Mouse (Mus musculus) embryonic facial prominence, embryonic 13.5 days (tissue): ENCODE data around the gene Ngfr. TPM values are rescaled to one million over a fixed set of nuclear protein-coding genes. Genes with fewer than 3 reads are reported as not detected.

Source experiments
- polyA plus RNA-seq: library from polyadenylated mRNA; unstranded; fragments of >200 nt; fragmentation: Nextera tagmentation; extraction: Ambion mirVana; gene quantifications from 2 replicates; pipeline ENCODE4 v1.2.1, GENCODE M21; 2015

Ngfr gene
- polyA plus RNA-seq, 1 experiment from 2014 or later: 25.4 TPM

Other genes starting within 250 kb of the Ngfr start
- 120 and 133 TPM in 2 replicates for gene Slc35b1, start 203.0 kb downstream of the Ngfr start, polyA plus RNA-seq
- gene Spop, start 173.7 kb downstream of the Ngfr start, polyA plus RNA-seq: 147 and 185 TPM in 2 replicates
- gene Nxph3, start 73.2 kb downstream of the Ngfr start, polyA plus RNA-seq: 1.6 and 2.2 TPM in 2 replicates
- gene Phb, start 79.2 kb upstream of the Ngfr start, polyA plus RNA-seq: 209 and 218 TPM in 2 replicates
- gene Zfp652, start 124.9 kb upstream of the Ngfr start, polyA plus RNA-seq: 24.5 and 25.3 TPM in 2 replicates
- gene B130006D01Rik, start 135.9 kb upstream of the Ngfr start, polyA plus RNA-seq: 2.0 and 2.8 TPM in 2 replicates
- gene Phospho1, start 236.8 kb upstream of the Ngfr start, polyA plus RNA-seq: 2.3 and 4.6 TPM in 2 replicates
- gene Gngt2, start 249.5 kb upstream of the Ngfr start, polyA plus RNA-seq: 12.9 and 13.3 TPM in 2 replicates